Mouse (Mus musculus) adrenal gland, postnatal 14 days (tissue): ENCODE measurements at regions not wholly inside any gene's neighbourhood (a gene's known extent, or its start where the extent isn't known, plus 50 kb on each side); places are given as distances from the start of the nearest gene placed in this dataset.

Experiments used
- DNase-seq: peaks from one replicate; pipeline ENCODE4 v3.0.0; 2021; ENCODE audit warnings: mixed read lengths

DNA sequence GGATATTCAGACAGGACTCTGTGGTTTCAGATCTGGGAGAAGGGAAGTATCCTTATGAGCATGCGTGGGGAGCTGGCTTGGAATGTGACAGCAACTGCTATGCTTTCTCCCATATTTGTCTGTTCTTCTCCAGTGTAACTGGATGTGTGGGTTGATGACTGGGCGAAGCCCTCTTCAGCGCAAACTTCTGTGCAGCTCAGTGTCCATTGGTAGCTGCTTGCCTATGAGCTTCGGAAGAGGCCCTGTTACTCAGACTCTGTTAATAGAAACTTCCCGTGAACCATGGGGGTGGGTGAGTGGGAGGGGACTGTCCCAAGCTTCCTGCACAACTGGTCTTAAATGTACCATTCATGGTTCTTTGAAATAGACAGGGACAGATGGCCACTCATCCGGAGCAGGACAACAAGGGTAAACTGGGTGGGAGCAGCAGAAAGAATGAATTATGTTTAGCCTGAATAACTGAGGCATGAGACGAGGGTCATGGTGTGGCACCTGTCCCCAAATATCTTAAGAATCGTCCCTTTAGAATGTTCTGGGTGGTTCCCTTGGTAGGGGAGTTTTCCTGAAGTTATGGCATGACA is 141.1 kb upstream of the Plxnc1 start:
- no peak for DNase-seq

DNA sequence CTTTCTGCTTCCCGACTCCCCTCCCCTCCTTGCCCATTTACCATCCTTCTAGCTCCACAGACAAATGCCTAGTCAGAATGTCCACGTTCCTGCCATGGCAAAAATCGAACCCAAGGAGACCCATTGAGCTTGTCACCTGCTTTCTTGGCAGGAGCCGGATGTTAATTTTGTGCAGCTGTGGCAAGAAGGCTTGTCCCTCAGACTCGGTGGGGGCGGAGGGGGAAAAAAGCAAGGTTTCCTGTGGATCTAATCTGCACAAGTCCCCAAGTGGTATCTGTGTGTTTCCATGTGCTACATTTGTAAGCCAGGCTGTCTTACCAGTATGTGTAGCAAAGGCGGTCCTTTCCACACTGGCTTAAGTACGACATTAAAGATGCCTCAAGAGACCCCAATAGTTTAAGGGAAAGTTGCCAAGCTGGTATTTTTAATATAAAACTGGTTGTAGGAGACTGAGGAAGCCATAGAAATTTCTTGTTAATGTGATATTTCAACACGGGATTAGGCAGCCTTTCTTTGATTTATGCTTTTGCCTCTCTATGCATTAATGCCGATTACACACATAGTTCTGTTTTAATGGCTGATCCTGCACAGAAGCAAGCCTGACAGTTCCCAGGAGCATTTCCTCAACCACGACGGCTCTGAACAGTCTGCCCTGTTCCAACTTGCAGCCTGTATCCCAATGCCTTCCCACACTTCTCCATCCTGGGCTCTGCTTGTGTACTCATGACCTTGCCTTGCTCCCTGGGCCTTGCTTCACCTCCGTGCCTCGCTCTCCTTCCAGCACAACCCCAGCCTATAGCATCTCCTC is 138.9 kb upstream of the Plxnc1 start:
- DNase-seq, result no peak

DNA sequence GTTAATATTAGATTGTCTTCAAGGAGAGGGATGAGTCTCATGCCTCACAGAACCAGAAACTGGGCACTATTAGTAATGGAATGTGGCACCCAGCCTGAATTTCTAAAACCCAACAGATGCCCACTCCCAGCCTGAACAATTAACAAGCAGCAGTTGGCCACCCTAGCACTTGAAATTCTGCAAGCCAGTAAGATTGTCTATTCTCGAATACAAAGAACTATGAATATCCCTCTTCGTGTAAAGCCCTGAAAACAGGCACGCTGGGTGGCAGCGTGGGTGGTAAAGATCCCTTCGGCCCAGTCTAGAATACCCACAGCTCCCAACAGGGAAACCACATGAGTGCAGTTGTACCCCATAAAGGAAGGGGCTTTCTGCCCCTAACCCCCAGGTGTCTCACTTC is 138.0 kb upstream of the Plxnc1 start:
- no peak for DNase-seq

GRCm38 (mm10) chr10:95079979-95080378 is 135.3 kb upstream of the Plxnc1 start:
- no peak for DNase-seq

- DNase-seq, result no peak
Measured at GRCm38 (mm10) chr10:95076421-95076820, 131.8 kb upstream of the Plxnc1 start.

GRCm38 (mm10) chr10:95075897-95076296 is 131.3 kb upstream of the Plxnc1 start:
- DNase-seq, result no peak

DNA sequence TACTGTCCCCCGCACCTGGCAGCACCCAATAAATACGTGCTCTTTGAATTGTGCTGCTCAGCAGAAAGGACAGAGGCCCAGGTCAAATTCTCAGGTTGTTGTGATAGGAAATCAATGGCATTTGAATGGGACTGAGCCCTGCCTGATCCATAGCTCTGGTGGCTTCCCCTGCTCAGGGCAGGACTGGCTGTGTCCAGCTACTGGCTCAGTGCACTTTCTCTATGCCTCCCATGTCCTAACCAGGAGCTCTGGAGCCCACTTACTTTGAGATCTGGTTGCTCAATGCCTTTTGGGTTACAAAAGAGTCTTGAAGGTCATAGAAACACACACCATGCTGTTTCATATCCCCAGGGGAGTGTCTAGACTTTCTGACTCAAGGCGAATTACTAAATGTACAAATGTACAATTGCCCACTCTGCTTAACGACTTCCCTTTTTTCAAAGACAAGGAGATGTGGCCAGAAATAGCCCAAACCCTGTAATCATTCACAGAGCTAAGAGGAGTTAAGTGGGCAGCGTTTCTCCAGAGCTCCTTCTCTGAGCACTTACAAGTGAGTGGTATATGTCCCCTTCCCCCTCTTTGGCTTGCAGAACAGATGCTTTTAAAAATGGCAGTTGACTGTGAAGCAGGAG is 130.4 kb upstream of the Plxnc1 start:
- peak; percentile 11 for DNase-seq

DNA sequence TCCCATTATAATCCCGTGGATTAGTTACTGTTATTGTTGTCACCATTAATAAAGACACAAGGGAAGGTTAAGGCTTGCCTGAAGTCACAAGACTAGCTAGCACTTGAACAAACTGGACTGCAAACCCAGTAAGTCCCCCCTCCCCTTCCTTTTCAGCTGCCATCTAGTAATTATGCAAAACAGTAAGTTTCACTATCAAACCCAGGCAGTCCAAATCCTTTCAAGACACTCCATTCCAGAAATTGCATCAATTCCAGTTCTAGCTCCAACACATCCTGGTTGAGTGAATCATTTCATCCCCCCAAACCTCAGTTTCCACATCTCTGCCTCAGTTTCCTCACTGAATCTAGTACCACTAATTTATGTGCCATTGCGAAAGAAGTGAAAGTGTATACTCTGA is 129.7 kb upstream of the Plxnc1 start:
- DNase-seq, result no peak

- no peak for DNase-seq
Measured at GRCm38 (mm10) chr10:95067971-95068370, 123.3 kb upstream of the Plxnc1 start.

- DNase-seq, result no peak
Measured at GRCm38 (mm10) chr10:95066774-95067173, 122.1 kb upstream of the Plxnc1 start.

- DNase-seq, result no peak
Measured at GRCm38 (mm10) chr10:95059486-95060091, 115.0 kb upstream of the Plxnc1 start.

GRCm38 (mm10) chr10:95059078-95059477 is 114.4 kb upstream of the Plxnc1 start:
- DNase-seq, result no peak

- no peak for DNase-seq
Measured at GRCm38 (mm10) chr10:95057051-95057714, 112.5 kb upstream of the Plxnc1 start.

- no peak for DNase-seq
Measured at GRCm38 (mm10) chr10:95056541-95056940, 111.9 kb upstream of the Plxnc1 start.

DNA sequence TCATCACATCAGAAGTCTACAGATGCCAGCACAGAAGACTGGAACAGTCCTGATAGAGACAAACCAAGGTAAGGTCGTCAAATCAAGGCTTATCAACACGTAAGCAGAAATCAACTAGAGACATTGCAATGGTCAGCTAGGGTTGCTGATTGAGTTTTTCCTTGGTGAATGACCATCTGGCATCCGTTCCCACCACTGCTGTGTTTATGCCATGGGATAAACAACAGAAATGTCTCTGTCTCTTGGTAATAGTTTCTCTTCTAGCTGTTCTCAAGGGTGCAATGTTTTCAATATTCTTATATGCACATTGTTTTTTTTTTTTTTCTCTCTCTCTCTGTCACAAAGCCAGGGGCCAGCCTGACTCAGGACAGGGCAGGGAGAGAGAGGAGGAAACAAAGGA is 110.2 kb upstream of the Plxnc1 start:
- DNase-seq, result no peak

- no peak for DNase-seq
Measured at GRCm38 (mm10) chr10:95048790-95049189, 104.2 kb upstream of the Plxnc1 start.

- no peak for DNase-seq
Measured at GRCm38 (mm10) chr10:95043978-95044377, 99.3 kb upstream of the Plxnc1 start.

DNA sequence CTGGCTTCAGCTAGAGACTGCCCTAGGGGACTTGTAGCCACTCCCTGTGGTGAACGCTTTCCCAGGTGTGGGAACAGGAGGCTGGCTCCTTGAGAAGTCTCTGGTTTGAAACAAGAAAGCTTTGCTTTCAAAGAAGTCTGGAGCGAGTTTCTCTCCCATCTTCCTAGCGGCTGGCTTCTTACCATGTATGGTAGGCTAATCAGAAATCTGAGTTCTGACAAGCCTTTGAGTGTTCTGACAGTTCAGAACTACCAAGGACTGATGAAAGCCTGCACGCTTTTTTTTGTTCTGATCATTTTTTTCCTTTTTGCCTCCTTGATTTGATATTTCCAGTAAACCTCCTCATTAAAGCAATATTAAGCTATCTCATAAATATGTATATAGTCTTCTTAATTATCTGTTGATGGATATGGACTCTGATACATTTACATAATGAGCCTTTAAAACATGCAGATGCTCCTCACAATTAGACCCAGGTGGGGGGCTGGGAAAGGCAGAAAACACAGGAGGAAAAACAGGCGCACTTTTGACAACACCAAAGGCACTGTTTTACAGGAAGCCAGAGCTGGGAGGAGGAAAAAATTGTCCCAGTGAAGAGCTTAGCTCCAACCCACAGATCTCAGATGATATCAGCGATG is 95.7 kb upstream of the Plxnc1 start:
- no peak for DNase-seq

DNA sequence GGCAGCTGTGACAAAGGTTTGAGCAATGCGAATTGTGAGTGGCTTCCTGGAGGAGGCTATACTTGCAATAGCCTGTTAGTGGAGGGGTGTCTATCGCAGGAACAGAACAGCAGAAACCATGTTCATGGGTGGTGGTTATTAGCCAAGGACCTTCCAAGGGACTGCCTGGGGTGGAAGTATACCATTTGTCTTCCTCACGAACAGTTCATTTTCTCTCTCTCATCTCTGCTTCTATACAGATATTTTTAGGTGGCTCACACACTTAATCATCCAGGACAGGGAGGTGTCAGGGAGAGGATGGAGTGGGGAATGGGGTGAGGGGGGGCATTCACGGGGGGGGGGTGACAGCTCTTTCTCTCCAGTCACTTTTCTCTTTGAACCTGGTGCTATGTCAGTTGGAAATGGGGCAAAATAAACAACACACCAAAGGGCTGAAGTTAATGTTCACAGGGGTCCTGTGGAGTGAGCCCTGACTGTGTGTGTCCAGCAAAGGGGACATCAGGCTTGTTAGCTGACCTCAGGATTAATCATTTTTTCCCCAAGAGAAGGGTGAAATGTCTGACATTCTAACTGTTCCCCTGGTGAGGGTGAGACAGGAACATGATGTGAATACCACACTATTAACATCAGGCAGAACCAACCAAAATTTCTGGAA is 91.5 kb upstream of the Plxnc1 start:
- DNase-seq, result no peak

DNA sequence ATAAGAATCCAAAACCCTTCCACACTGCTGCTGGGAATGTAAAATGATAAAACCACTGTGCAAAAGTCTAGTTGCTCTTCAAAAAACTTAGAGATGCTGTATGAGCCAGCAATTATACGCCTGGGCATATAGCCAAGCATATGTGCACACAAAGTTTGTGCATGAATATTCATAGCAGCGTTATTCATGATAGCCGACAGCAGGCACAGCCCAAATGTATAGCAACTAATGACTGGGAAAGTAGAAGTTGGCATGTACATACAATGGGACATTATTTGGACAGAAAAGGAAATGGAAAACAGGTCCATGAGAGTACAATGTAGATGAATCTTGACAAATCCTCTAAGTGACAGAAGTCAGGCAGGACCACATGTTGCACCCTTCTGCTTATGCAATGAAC is 90.7 kb upstream of the Plxnc1 start:
- no peak for DNase-seq

- DNase-seq, result no peak
Measured at GRCm38 (mm10) chr10:95034566-95034965, 89.9 kb upstream of the Plxnc1 start.
